Mouse (Mus musculus) v-Abl transformed pro-B cells (cell line): ENCODE measurements around the gene Ccdc24.

ENCODE experiments used
- in situ Hi-C, 2 experiments: fragments of 400-800 bp; cut with MboI; formaldehyde crosslinking; loops; one replicate each; pipeline ENCODE4 v1.15.1; 2025; ENCODE audit not compliant: unreplicated experiment in 2 of 2

The Ccdc24 gene

DNA sequence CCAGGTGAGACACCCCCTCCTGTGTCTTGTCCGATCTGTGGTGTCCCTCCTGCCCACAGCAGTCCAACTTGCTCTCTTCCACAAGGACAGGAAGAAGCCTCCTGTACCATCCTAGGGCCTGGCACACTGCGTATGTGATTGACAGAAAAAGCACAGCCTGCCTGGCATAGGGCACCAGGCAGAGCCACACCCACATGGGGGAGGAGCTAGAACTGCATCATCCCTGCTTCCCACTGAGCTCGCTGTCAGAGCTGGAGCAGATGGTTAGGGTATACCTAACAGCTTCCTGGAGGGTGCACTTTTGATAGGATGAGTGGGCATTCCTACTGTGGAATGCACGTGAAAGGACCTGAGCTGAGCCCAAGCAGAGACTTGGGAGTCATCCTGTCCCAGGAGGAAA is 9.5 kb downstream of the Ccdc24 start:
- in situ Hi-C loops: no loop called here

DNA sequence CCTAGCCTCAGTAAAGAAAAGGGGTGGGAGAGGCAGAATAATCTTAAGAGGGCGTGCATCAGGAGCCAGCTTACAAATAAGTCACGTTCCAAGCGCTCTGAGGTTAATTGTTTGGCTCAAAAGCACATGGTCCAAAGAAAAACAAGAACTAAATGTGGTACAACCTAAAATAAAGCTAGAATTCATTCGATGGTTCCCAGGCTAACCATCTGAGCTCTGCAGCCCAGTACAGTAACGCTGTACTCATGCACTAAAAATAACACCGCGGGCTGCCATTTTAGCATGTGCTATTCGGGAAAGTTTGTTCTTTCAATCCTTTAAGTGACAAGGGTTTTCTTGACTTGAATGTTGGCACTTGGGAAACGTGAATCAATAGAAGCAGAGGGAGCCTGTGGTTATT is 11.8 kb downstream of the Ccdc24 start:
- in situ Hi-C loops: no loop called here

DNA sequence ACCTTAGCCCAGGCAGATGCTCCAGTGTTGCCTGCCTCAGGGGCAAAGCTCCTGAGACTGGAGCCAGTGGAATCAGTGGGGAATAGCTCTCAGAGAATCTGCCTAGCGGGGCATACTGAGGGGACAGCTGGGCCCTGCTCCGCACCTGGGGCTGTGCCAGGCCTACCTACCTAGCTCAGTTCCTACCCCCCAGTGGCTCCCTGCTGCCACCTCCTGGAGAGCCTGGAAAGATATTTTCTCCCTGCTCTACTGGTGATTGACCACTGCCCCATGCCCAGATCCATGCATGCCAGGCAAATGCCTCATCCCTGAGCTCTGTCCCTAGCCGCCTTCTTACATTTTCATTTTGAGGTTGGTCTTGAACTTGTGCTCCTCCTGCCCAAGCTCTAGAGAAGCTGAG is 13.6 kb downstream of the Ccdc24 start:
- in situ Hi-C loops: loop anchor here in 1 of 2 experiments (10.0 kb wide), 1 partner anchor 154 kb away; no protein-coding TSS in a partner anchor

DNA sequence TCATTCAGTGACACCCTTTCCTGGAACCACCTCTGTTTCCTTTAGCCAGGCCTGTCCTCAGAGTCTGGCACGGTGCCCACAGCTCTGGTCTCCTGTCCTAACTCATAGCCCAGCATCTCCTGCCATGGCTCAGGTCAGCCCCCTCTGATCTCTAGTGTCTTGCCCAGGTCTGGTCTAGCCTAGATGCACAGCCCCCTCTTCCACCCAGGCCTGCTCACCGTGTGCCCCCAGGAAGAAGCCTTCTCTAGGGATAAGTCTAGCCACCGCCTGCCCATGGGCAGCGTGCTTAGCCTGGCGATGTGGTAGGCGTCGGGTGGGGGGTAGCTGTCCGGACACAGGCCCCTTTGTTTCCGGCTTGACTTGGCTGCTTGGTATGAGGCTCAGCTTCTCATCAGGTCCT is 17.2 kb downstream of the Ccdc24 start:
- in situ Hi-C loops: loop anchor here in 1 of 2 experiments (10.0 kb wide), 1 partner anchor 150 kb away; no protein-coding TSS in a partner anchor

DNA sequence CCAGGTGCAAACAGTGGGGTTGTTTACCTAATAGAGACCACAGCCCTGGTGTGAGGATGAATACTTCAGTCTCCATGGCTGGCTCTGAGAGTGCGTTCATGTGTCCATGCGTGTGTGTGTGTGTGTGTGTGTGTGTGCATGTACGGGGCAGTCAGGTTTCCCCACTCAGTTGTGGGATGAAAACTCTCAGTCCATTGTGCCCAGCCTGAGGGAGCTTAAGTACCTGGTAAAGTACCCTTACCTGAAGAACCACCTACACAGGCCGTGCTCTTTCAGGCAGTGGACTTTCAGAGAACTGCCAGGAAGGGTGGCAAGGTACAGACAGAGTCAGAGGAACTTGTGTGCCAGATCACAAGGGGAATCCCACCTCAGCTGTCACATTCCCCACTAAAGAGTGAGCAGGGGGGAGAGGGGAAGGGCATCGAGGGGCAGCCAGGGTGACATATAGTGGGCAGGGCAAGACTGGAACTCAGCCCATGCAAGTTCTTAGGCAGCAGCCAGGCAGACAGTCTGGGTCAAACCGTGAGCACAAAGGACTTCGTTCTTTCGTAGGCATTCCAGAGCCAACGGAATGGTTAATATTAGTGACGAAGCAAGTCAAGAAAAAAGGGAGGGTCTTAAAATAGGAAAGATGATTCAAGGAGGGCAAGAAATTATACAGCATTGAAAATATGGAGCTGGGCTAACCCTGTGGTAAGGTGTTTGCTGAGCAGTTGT is 20.0 kb downstream of the Ccdc24 start:
- in situ Hi-C loops: loop anchor here in 1 of 2 experiments (10.0 kb wide), 1 partner anchor 148 kb away; no protein-coding TSS in a partner anchor

DNA sequence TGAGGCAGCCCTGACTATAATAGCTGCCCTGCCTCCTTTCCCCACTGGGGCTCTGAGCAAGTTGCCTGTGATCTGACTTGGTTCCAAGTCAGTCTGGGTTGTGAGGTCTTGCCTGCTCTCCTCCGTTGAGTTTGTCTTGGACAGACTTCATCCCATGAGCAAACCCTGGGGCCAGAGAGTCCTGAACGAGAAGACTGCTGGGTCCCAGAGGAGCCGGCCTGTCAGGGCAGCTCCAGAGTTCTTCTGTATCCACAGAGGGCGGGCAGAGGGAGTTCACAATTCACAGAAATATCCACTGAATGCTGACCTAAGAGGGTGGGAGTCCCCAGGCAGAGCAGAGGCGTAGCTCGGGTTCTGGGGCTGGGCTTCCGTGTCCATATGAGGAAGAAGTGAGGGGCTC is 21.5 kb downstream of the Ccdc24 start:
- in situ Hi-C loops: loop anchor here in 1 of 2 experiments (10.0 kb wide), 1 partner anchor 146 kb away; no protein-coding TSS in a partner anchor

DNA sequence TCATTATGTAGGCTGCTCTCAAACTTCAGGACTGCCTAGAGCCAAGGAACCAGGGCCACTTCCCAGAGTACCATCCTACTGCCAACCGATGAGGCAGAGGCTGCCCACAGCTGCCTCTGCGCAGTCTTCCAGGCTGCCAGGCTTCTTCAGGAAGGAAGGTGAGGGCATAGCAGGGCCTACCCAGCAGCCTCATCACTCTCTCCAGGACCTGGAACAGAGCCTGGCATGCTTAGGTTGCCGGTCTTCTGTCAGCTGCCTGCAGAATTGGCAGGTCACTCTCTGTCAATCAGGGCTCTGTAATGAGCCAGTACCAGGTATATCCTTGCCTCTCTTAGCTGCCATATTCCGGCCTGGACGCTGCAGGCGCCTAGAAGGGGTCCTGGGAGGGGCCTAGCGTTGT is 22.2 kb downstream of the Ccdc24 start:
- in situ Hi-C loops: loop anchor here in 1 of 2 experiments (10.0 kb wide), 1 partner anchor 145 kb away; no protein-coding TSS in a partner anchor

DNA sequence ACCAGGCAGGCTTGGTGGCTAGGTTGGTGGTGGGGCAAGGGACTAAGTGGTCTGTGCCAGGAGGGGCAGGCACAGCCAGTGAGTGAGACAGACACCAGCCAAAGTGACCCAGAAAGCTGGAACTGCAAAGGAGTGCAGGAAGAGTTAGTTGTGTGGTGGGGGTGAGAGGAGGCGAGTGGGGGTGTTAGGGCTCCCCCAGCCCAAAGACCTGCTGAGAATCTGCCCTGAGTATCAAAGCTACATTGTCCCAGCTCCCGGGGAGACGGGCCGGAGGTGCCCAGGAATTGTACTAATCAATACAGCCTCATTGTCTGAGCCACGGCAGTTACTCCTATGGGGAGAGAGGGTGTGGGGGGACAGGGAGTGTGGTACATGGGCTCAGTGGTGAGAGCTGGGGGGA is 22.9 kb downstream of the Ccdc24 start:
- in situ Hi-C loops: no loop called here

DNA sequence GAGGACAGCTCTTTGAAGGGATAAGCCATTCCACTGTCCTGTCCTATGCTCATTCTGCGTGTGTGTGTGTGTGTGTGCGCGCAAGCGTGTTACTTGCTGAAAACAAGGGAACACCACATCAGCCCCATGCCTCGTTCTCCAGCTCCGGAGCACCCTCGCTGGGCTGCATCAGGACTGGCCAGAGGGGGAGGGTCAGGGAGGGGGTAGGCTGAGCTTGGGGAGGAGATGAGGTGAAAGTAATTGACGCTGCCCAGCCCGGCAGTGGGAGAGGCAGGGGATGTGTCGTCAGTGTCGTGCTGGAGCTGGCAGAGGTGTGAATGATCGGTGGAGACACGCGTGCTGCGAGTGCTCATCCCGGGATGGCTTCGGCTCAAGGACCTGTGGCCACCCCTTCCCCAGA is 23.3 kb downstream of the Ccdc24 start:
- in situ Hi-C loops: no loop called here

DNA sequence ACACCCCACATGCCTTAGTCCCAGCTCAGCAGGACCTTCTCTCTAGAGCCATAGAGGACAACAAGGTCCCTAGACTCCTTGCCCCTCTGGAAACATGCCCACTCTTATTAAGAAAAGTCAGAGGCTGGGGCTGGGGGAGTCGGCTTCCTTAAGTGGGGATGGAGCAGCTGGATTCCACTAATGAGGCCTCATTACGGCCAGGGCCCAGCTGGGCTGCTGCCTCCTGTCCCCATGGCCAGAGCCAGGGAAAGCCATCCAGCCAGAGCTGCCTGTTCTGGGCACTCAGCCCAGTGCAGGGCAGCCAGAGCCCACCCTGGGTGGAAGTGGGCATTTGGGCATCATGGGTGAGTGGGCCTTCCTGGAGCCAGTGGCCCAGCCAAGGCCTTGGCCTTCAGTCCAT is 25.3 kb downstream of the Ccdc24 start:
- in situ Hi-C loops: no loop called here

DNA sequence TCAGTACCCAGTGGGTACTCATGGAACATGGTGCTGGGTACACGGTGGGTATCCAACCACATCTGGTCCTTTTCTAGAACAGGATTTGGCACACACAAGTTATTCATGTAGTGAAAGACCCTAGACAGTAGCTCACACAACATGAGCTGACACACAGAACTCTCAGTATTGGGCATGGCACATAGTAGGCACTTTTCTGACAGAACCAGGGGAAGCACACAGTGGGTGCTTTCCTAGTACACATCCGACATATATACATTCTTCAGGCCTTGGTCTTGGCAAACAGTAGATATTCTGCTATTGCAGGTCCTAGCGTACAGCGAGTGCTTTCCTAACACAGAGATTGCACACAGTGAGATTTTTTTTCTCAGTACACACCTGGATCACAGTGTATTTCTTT is 26.1 kb downstream of the Ccdc24 start:
- in situ Hi-C loops: no loop called here

DNA sequence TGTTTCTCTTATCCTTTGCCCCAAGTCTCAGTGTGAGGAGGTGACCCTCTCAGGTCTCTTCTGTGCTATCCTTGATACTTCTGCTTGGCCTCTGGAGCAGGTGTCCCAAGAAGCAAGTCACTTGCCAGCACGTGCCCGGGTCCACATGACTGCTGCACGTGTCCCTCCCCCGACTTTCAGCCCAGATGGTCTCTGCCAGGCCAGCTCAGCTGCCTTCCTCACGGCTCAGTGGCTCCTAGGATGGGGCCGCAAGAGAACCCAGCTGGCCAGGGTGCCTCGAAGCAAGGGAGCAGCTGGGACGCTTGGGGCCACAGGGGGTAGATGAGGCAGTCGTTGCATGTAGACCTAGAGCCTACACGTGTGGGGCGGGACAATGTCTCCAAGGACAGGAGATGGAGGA is 27.0 kb downstream of the Ccdc24 start:
- in situ Hi-C loops: no loop called here

DNA sequence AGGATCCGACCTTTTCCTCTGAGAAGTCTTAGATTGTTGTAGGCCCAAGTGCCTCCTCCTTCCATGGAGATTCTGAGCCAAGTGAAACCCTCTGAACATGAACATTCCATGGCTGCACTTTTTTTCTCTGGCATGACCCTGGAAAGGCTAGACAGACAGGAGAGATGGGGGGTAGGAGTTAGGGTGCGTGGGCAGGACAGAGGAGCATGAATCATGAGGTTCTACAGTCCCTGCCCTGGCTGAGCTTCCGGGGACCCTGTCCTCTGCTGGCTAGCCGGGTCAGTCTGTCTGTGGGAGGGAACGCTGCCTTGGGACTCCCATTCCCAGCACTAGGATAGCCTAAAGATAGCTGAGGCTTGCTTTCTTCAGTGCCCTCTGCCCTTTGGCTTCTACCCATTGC is 27.9 kb downstream of the Ccdc24 start:
- in situ Hi-C loops: no loop called here

DNA sequence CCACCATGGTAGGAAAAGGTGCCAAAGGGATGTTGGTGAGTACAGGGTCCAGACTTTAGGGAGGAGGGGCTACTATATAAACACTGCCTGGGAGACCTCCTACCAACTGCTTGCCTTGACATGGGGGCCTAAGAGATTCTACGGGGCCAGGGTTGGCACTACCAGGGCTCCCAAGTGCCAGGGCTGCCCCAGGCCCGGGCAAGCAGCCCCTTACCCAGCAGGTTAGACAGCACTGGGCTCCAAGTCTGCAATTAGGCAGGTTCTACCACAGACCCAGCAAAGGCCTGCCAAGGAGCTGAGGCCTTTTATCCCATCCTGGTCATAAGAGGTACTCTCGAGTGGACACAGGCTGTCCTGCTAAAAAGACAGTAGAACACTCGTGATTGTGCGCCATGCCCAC is 29.3 kb downstream of the Ccdc24 start:
- in situ Hi-C loops: no loop called here

DNA sequence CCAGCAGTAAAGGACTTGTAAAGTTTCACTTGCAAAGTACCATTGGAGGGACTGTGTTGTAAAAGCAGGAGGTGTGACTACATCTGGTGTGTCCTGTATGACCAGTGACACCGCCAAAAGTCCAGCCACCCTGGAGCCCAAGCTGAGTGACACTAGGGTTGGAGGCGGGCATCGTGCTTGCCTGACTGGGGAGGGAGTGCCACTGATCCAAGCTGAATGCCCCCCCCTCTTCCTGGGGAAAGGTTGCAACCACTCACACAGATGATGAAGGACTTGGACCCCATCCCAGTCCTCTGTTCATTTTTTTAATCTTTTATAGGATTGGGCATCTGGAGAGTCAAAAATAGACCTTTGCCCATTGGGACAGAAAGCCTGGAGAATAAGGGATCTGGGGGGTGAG is 30.8 kb downstream of the Ccdc24 start:
- in situ Hi-C loops: no loop called here

DNA sequence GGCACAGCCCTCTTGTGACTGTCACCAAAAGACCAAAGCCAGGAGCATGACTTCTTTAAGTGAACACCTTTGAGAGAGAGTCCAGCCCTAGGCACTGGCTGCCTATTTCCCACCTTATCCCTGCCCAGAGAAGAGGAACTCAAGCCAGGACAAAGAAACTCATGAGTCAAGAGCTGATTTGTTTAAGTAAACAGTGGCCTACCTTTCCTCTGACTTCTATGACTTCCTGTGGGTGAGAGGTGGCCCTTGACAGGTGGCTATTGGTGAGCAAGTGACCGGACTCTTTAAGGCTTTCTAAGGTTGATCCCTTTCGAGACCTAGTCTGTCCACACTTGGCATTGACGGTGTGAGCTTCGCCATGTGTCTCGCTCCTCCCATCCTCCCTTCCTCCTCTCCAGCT is 31.5 kb downstream of the Ccdc24 start:
- in situ Hi-C loops: no loop called here

DNA sequence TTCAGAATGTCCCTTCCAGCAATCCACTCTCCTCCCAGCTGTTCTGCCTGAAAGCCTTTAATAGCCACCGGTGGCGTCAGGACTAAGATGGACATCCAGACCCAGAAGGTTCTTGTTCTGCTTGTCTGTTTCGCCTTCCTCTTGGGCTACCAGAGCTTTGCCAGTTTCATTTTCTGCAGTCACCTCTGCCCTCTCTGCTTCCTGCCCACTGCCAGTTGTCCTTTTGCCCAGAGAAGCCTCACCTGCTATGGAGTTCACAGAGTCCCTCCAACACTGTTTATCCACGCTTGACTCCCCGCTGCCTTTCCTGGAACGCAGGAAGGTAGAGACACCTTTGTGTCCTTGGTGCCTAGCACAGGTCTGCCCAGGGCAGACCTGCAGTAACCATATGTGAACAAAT is 33.0 kb downstream of the Ccdc24 start:
- in situ Hi-C loops: loop anchor here in 1 of 2 experiments (10.0 kb wide), 1 partner anchor 455 kb away; the partner anchor contains the start of gene Ptprf

DNA sequence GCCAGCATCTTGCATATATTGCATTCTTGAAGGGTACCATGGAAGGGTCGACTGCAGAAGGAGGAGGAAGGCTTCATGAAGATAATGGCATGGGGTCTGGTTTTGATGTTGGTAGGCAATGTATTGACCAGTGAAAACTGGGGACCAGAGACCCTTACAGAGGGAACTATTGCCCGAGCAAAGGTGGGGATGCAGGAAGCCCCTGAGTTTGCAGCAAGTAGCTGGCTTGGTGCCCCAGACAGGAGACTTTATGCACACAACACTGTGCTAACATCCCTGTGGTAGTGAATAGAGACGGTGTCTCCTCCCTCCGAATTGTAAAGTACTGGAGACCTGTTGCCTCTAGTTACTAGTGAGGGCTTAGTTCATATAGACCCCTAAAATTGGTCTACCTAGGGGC is 35.1 kb downstream of the Ccdc24 start:
- in situ Hi-C loops: loop anchor here in 1 of 2 experiments (10.0 kb wide), 1 partner anchor 458 kb away; the partner anchor contains the start of gene Ptprf

DNA sequence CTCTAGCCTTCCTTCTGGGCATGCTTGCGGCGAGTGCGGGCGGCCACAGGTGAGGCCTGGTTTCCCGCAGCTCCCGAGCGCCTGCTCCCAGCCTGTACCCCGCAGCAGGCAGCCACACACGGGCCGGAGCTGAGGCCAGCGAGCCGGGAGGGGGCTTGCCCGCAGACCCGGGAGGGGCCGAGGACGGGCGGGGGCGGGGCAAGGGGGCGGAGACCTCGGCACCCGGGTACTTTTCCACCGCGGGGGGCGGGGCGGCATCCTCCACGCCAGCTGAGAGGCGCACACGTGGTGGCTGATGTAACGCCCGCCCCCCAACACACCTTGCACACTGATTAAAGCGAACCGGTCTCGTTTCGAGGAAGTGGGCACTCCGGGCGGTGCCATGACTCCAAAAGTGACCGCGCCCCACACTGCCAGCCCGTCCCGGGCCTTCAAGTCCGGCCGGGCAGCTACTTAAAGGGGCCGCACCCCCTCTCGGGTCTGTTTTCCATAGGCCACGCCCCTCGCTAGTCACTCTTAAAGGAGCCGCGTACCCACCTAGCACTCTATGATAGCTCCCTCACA is 36.1 kb downstream of the Ccdc24 start:
- in situ Hi-C loops: loop anchor here in 1 of 2 experiments (10.0 kb wide), 1 partner anchor 459 kb away; the partner anchor contains the start of gene Ptprf

DNA sequence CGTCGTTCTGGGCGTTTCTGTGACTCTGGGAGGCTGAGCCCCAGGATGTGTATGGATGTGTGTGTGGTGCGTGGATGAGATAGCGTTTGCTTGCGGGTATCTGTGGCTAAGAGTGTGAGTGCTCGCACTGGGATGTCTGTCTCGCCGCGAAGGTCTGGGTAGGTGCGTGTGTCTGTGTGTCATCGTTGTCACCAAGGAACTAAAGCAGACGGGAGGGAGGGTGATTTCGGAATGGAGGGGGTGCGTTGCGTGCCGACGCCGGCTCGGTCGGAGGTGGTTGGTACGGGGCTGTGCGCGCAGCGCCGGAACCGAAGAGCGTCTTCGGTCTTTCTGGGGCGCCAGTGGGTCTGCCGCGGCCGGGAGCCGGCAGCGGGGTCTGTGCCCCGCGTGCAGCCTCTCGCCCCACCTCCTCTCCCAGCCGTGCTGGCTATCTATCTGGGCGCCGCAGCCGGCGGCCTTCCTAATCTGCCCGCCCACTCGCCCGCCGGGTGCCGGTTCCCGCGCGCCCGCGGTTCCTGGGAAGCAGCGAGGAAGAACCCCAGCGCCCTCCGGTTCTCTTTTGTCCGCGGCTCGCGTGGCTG is 36.7 kb downstream of the Ccdc24 start:
- in situ Hi-C loops: loop anchor here in 1 of 2 experiments (10.0 kb wide), 1 partner anchor 459 kb away; the partner anchor contains the start of gene Ptprf

DNA sequence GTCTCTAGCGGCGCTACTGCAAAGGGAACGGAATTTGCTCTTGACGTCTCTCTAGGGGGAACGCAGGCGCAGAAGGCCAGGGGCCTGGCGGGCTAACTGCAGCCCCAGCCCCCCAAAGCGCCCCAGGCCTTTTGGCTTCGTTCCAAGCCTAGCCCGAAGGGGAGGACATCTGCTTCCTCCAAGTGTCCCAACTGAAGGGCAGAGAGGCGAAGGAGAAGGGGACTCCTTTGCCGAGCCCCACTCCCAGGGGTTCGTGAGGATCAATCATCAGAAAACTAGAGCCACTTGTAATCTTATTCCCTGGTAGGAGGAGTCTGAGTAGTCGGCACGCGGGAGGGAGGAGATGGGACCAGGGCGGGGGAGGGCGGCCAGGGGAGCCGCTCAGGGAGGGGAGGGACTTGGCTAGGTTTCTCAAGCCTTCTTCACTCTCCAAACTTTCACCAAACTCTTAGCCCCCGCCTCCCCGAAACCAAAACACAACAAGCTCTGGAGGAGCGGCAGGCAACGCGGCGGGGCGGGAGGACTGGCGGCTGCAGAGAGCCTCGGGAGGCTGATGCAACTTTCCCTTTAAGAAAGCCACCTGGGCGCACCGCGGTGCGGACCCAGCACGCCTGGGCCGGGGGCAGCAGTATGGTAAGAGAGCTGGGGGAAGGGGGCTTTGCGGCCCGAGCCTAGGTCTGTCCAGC is 37.4 kb downstream of the Ccdc24 start:
- in situ Hi-C loops: loop anchor here (5.0 to 10.0 kb wide), 4 partner anchors 92 to 460 kb away; partner anchors contain the start of genes Ptprf (in 2 of the 2) and Artn (in 1 of the 2)
